Mouse (Mus musculus): ENCODE results near the gene Vangl2. TPM values are rescaled to one million over a fixed set of nuclear protein-coding genes. Genes with fewer than 3 reads are reported as not detected.

Gene Vangl2
- 2.3 and 2.6 TPM in 2 replicates for polyA plus RNA-seq (2016; fragmentation: Nextera tagmentation; extraction: Ambion mirVana)

DNA sequence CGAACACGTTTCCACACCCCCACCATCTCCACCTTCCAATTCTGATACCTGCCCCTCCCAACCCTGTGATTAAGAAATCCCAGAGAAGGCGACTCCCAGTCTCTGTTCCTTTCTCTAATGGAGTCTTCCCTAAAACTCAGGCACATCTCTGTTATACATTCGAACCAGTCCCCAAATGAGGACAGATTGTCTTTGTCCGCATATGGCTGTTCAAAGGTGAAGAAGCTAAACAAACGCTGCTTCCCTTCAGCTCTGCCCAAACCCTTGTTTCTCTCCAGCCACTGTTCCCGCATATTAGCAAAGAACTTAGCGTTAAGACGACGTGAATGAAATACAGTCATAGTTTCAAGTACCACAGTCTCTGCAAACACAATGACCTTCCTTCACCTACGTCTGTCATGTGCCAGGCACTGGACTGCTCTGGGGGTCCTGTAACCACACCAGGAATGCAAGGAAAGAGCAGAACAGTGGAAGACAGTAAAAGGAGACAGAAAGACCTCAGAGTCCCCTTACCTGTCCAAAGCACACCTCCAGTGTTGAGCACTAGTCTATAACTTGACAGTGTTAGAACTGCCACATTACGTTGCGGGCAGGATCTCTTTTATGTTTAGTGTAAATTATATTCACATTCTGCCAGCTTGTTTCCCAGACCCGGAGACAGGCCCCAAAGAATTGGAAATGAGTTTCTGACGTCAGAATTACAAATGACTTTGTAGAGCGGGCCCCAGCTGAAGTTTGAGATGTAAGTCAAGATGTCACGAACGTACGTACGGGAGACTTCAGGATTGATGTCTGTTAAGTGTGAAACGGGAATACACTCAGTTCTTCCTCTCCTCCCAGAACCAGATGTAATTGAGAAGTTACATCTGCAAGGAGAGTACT lies at the start of gene Vangl2:
Vangl2 (minus strand) TSS at position 51 of the 882 bp plus-strand sequence.
- peaks cover 19% of the 10 kb centered on the region for H3K27me3 ChIP-seq (replicated peaks)
- H3K9ac ChIP-seq: peak within 1 kb of the TSS; percentile 66
- H3K4me2 ChIP-seq: peak within 1 kb of the TSS; percentile 90
- H3K4me3 ChIP-seq: peak within 1 kb of the TSS; percentile 68
- ATAC-seq: no peak
- H3K9me3 ChIP-seq (replicated peaks): no peaks in the 10 kb centered on the region
- no peaks in the 10 kb centered on the region for H3K36me3 ChIP-seq
- WGBS (ENCODE audit: insufficient replicate concordance): 68% methylated on average over 21 of the region's 21 CpGs
- H3K27ac ChIP-seq: peak within 1 kb of the TSS; percentile 54; the same call in 1 of the 2 replicates
- H3K4me1 ChIP-seq: peaks cover 19% of the 10 kb centered on the region

DNA sequence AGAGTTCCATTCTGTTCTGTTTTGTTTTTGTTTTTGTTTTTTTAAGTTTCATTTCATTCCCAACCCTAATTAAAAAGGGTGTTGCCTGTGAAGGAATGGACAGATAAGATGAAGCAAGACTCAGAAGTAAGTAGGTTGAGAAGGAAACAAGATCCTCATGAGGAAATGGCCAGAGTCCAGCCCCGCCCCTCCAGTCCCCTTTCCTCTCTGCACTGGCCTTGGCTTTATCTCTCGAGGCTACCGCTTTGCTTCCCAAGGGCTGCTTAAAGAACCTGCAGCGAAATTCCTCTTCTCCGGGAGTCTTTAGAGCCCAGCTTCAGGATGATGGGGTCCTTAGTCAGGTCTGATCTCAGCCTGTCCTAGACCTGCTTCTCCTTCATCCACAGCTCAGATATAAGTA lies 49.7 kb upstream of the Vangl2 start:
- Histone ChIP-seq H3K4me3 (no peak overlapping the region), H3K36me3 (peaks cover 76% of the 10 kb centered on the region), H3K4me1 (peaks cover 18% of the 10 kb centered on the region), H3K9ac (no peak overlapping the region), H3K27me3 (replicated peaks) (no peaks in the 10 kb centered on the region), H3K27ac (no peak overlapping the region), H3K4me2 (no peak overlapping the region), H3K9me3 (replicated peaks) (no peaks in the 10 kb centered on the region)
- ATAC-seq: no peak
- WGBS (ENCODE audit: insufficient replicate concordance): 39% methylated on average over 5 of the region's 5 CpGs

DNA sequence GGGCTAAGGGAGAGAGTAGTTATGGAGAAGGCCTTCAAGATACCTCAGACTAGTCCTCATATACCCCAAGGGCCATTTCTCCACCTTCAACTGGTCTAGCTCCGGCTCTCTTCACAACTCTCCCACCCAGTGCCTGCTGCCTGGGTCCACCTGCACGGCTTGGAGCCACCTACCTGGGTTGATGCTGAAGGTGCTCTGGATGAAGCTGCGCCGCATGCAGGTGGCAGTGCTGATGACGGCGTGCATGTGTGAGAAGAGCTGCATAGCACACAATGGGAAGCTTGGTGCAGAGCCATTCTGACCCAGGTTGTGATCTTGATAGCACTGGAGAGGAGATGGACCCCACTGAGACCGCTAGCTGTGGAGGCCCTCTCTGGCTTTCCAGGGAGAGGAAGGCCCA lies 44.4 kb upstream of the Vangl2 start:
- H3K27ac ChIP-seq: no peak overlapping the region
- no peak overlapping the region for H3K9ac ChIP-seq
- H3K4me3 ChIP-seq: no peak overlapping the region
- H3K9me3 ChIP-seq (replicated peaks): no peaks in the 10 kb centered on the region
- ATAC-seq: no peak
- H3K36me3 ChIP-seq: peaks cover 96% of the 10 kb centered on the region
- no peak overlapping the region for H3K4me2 ChIP-seq
- WGBS (ENCODE audit: insufficient replicate concordance): 88% methylated on average over 7 of the region's 7 CpGs
- no peaks in the 10 kb centered on the region for H3K27me3 ChIP-seq (replicated peaks)
- H3K4me1 ChIP-seq: peaks cover under 1% of the 10 kb centered on the region; the same call in 1 of the 2 replicates

DNA sequence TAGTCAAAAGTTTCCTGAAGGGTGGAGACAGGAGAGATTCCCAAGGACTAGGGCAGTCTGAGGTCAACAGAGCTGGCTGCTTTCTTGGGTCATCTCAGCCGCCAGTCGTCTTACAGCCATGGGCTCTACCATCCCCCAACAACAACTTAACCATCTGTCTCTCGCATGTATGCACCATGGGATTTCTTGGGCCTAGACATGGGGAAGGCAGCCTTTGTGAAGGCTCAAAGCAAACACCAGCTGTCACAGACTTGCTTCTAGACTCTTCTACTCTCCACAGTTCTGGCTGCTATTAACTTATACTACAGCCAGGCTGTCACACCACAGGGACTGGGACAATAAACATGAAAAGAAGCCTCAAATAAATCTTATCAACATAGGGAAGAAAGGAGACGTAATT lies 43.3 kb upstream of the Vangl2 start:
- 70% methylated on average over 4 of the region's 4 CpGs for WGBS (ENCODE audit: insufficient replicate concordance)
- H3K4me3 ChIP-seq: no peak overlapping the region
- no peak overlapping the region for H3K9ac ChIP-seq
- H3K4me2 ChIP-seq: no peak overlapping the region
- H3K4me1 ChIP-seq: no peaks in the 10 kb centered on the region
- no peaks in the 10 kb centered on the region for H3K27me3 ChIP-seq (replicated peaks)
- H3K9me3 ChIP-seq (replicated peaks): no peaks in the 10 kb centered on the region
- peaks cover 100% of the 10 kb centered on the region for H3K36me3 ChIP-seq
- no peak for ATAC-seq
- H3K27ac ChIP-seq: no peak overlapping the region

DNA sequence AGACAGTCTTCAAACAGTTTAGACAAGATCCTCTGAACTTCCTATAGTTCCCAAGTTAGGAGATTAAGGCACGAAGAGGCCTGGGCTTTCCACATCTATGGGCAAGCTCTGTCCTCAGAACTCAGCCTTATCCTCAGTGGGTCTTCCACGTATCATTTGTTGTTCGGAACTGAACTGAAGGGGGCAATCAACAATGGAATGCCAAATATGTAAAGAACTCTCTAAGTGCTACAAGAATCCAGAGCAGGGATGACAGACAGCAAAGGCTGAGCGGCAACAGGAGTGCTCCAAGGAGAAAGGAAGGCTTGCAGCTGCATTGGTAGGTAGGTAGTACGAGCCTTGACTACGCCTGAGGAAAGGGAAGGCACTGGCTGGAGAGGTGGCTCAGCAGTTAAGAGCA lies 42.0 kb upstream of the Vangl2 start:
- Histone ChIP-seq H3K4me1 (no peaks in the 10 kb centered on the region), H3K27me3 (replicated peaks) (no peaks in the 10 kb centered on the region), H3K4me3 (no peak overlapping the region), H3K9me3 (replicated peaks) (no peaks in the 10 kb centered on the region), H3K27ac (no peak overlapping the region), H3K4me2 (no peak overlapping the region), H3K9ac (no peak overlapping the region), H3K36me3 (peaks cover 99% of the 10 kb centered on the region)
- no peak for ATAC-seq
- 83% methylated on average over 6 of the region's 6 CpGs for WGBS (ENCODE audit: insufficient replicate concordance)

DNA sequence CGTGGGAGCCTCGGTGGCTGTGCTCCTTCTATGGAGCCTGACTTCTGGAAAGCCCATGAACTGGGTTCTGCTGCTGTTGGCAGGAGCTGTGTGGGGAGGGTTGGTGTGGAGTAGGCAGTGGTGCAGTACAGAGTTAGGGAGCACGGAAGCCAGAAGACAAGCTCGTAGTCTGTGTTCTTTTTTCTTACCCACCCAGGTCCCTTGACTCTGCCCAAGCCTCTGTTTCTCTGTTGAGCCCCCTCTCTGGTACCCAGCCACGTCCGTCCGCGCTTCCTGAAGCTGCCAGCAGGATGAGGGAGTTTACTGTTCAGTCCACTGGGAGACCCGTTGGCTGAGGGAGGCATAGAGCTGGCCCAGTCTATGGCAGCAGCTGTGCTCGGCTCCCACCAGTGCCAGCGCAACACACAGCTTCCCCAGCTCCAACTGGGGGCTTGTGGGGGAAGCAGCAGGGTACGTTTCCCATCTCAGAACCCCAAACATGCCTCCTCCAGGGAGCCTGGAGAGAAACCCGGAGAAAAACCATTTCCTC lies 36.4 kb upstream of the Vangl2 start:
- Histone ChIP-seq H3K27ac (no peak overlapping the region), H3K36me3 (peaks cover 55% of the 10 kb centered on the region)
- WGBS (ENCODE audit: insufficient replicate concordance): 85% methylated on average over 13 of the region's 13 CpGs

DNA sequence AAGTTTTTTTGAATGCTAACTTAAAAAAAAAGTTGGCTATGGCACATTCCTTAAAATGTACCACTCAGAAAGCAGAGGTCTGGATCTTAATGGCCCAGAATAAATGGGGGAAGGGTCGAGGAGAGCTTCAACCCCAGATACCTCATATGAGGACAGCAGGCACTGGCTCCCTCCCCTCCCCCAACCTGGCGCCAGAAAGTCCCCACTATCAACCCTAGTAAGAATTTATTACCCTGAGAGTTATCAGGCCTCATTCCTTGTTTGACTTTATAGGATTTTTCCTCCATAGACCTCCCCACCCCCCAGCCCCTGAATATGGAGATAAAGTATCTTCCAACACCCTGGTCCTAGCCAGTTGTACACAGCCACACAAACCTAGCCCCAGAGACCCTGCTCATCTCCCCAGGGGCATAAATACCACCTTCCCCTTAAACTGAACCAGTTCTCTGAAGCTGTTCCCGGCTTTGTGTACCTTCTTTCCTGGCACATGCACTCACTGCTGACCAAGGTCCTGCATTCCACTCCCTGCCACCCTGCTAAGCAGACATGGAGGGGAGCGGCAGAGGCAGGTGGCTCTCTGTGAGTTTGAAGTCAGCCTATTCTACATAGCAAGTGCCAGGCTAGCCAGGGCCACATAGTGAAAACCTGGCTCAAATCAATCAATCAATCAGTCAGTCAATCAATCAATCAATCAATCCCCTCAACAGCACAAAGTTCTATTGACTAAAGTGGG lies 35.2 kb upstream of the Vangl2 start:
- WGBS (ENCODE audit: insufficient replicate concordance): 59% methylated on average over 4 of the region's 4 CpGs
- Histone ChIP-seq H3K27me3 (replicated peaks) (0 out of 2 replicates have a peak, but pooled peaks cover 5% of the 10 kb centered on the region), H3K9me3 (replicated peaks) (no peaks in the 10 kb centered on the region), H3K36me3 (peaks cover 43% of the 10 kb centered on the region), H3K9ac (no peak overlapping the region), H3K4me2 (no peak overlapping the region), H3K4me1 (no peaks in the 10 kb centered on the region), H3K27ac (no peak overlapping the region), H3K4me3 (no peak overlapping the region)
- no peak for ATAC-seq

More for the DNA sequence above, 36.4 kb upstream of the Vangl2 start:
- Histone ChIP-seq H3K9ac (no peak overlapping the region), H3K4me3 (no peak overlapping the region), H3K9me3 (replicated peaks) (no peaks in the 10 kb centered on the region), H3K4me1 (no peaks in the 10 kb centered on the region), H3K4me2 (no peak overlapping the region), H3K27me3 (replicated peaks) (no peaks in the 10 kb centered on the region)
- no peak for ATAC-seq

DNA sequence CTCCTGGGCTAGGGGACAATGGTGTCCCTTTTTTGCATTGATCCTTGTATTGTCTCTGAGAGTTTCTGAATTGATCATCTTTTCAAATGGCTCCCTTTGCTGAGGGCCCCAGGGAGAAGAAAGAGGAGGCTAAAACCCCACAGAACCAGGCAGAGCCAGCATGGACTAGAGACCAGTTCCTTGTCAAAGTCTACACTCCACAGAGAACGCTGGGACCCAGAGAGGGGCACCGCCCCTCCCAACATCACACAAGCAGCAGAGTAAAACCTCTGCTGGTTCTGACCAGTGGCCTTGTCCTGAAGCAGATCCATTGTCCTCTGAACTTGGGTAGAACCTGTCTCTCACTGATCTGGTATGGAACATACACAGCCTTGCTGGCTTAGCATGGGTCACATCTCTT lies 33.9 kb upstream of the Vangl2 start:
- WGBS (ENCODE audit: insufficient replicate concordance): 57% methylated on average over 2 of the region's 2 CpGs
- H3K27ac ChIP-seq: no peak overlapping the region
- peaks cover 11% of the 10 kb centered on the region for H3K27me3 ChIP-seq (replicated peaks)
- H3K4me2 ChIP-seq: no peak overlapping the region
- no peaks in the 10 kb centered on the region for H3K4me1 ChIP-seq
- no peak overlapping the region for H3K4me3 ChIP-seq
- no peak overlapping the region for H3K9ac ChIP-seq
- ATAC-seq: no peak
- H3K36me3 ChIP-seq: peaks cover 30% of the 10 kb centered on the region
- no peaks in the 10 kb centered on the region for H3K9me3 ChIP-seq (replicated peaks)

DNA sequence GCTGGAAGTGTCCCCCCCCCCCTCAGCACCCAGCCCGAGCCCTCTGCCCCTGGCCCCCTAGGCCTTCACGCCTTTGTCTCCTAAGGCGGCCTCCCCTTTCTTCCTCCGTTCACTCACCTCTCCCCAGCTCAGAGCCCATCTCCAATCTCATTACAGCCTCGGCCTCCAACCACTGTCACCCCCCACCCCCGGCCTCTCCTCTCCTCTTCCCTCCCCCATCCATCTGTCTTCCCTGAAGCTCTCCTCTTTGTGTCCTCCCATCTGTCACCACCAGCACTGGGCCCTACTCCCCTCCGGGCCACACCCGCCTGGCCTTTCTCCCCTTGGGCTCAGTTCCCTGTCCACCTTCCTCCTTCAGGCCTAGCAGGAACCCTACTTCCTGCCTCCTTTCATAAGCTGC lies 33.0 kb upstream of the Vangl2 start:
- H3K9ac ChIP-seq: no peak overlapping the region
- H3K36me3 ChIP-seq: peaks cover 21% of the 10 kb centered on the region
- 44% methylated on average over 8 of the region's 8 CpGs for WGBS (ENCODE audit: insufficient replicate concordance)
- no peak overlapping the region for H3K4me3 ChIP-seq
- H3K4me1 ChIP-seq: no peaks in the 10 kb centered on the region
- no peak overlapping the region for H3K4me2 ChIP-seq
- no peaks in the 10 kb centered on the region for H3K9me3 ChIP-seq (replicated peaks)
- H3K27ac ChIP-seq: no peak overlapping the region
- H3K27me3 ChIP-seq (replicated peaks): peaks cover 19% of the 10 kb centered on the region
- no peak for ATAC-seq

DNA sequence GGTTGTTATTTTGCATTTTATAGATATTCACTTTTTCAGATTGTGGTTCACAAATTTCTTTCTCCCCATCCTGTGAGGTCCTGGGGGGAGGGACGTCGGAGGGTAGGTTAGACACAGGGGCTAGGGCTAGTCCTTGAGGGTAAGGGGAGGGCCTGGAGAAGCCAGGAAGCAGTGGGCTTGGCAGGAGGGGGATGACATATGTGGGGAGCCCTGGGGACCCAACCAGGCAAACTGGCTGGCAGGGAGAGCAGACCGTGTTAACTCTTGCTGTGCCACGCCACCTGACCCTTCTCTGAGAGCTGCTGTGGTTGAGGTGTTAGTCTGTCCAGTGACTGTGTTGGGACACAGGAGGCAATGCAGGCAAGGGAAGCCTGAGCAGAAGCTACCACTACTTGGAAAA lies 32.4 kb upstream of the Vangl2 start:
- 49% methylated on average over 4 of the region's 4 CpGs for WGBS (ENCODE audit: insufficient replicate concordance)
- Histone ChIP-seq H3K9me3 (replicated peaks) (no peaks in the 10 kb centered on the region), H3K36me3 (peaks cover 16% of the 10 kb centered on the region), H3K27ac (no peak overlapping the region), H3K4me3 (no peak overlapping the region), H3K9ac (no peak overlapping the region), H3K4me2 (no peak overlapping the region), H3K4me1 (no peaks in the 10 kb centered on the region), H3K27me3 (replicated peaks) (peaks cover 25% of the 10 kb centered on the region)
- no peak for ATAC-seq

DNA sequence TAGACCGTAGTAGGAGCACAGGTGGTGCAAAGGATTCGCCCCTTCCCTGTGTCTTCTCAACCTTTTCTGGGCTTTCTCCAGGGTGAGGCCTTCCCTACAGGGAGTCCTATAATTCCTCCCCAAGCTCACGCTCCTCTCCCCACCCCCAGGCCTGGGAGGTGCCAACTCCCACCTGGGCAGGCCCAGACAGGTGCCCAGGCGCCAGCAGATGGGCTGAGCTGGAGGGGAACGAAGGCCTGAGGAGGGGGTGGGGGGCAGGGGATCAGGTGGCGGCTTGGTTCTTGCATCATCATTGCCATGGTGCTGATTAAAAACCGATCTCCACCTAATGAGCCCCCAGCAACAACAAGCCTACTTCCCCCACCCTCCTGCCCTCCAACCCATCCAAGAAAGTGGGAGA lies 30.6 kb upstream of the Vangl2 start:
- no peak overlapping the region for H3K4me2 ChIP-seq
- H3K27me3 ChIP-seq (replicated peaks): peaks cover 43% of the 10 kb centered on the region
- no peak overlapping the region for H3K9ac ChIP-seq
- ATAC-seq: no peak
- H3K9me3 ChIP-seq (replicated peaks): no peaks in the 10 kb centered on the region
- no peak overlapping the region for H3K4me3 ChIP-seq
- H3K36me3 ChIP-seq: no peaks in the 10 kb centered on the region; the same call in 1 of the 2 replicates
- H3K4me1 ChIP-seq: no peaks in the 10 kb centered on the region
- H3K27ac ChIP-seq: no peak overlapping the region
- WGBS (ENCODE audit: insufficient replicate concordance): 39% methylated on average over 7 of the region's 7 CpGs

DNA sequence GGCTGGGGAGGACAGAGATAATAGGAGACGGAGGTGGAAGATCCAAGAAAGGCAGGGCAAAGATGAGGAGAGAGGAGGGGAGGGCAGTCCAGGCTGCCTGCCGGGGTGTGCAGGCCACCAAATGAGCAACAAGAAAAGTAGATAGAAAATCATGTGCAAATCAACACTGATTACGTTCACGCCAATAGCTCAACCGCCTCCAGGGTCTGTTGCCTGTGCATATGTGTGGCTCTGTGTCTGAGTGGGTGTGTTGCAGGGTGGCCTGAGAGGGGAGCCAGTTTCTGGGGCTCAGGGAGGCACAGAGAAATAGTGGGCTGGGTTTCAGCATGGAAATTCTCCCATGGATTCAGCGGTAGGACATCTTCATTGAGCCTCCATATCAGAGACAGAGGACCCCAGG lies 30.1 kb upstream of the Vangl2 start:
- H3K4me3 ChIP-seq: no peak overlapping the region
- no peak overlapping the region for H3K9ac ChIP-seq
- 58% methylated on average over 6 of the region's 6 CpGs for WGBS (ENCODE audit: insufficient replicate concordance)
- H3K36me3 ChIP-seq: no peaks in the 10 kb centered on the region
- no peak overlapping the region for H3K27ac ChIP-seq
- H3K4me2 ChIP-seq: no peak overlapping the region
- no peaks in the 10 kb centered on the region for H3K9me3 ChIP-seq (replicated peaks)
- no peak for ATAC-seq
- no peaks in the 10 kb centered on the region for H3K4me1 ChIP-seq
- peaks cover 48% of the 10 kb centered on the region for H3K27me3 ChIP-seq (replicated peaks)
